Mouse (Mus musculus) stomach, embryonic 15.5 days (tissue): ENCODE results near the gene Gm10563. TPM values are rescaled to one million over a fixed set of nuclear protein-coding genes. Genes with fewer than 3 reads are reported as not detected.
A peak's percentile ranks its signal among the peaks of the same experiment; 100 is the strongest.

Source experiments
- ATAC-seq: fragments of 200-750 bp; cut with Nextera tagmentation; 2 replicates; pipeline ENCODE4 v1.8.0; 2017; ENCODE audit warnings: low read depth, moderate number of reproducible peaks, moderate TSS enrichment; ENCODE audit not compliant: insufficient read depth, low FRiP score
- H3K27ac ChIP-seq: fragments of 300-500 bp; sonication (generic); 2 replicates; pipeline ENCODE4 v1.5.1; 2015; ENCODE audit warnings: mild to moderate bottlenecking, inconsistent platforms
- H3K27me3 ChIP-seq: fragments of 300-500 bp; sonication (generic); replicated peaks from 2 replicates; pipeline ENCODE4 v1.6.1; 2015; ENCODE audit warnings: inconsistent platforms
- H3K36me3 ChIP-seq: fragments of 300-500 bp; sonication (generic); 2 replicates; pipeline ENCODE4 v1.6.1; 2015; ENCODE audit warnings: inconsistent platforms
- H3K4me1 ChIP-seq: fragments of 300-500 bp; sonication (generic); 2 replicates; pipeline ENCODE4 v1.6.1; 2015; ENCODE audit warnings: inconsistent platforms
- H3K4me2 ChIP-seq: fragments of 300-500 bp; sonication (generic); 2 replicates; pipeline ENCODE4 v1.6.1; 2015; ENCODE audit warnings: mild to moderate bottlenecking, inconsistent platforms
- H3K4me3 ChIP-seq: fragments of 300-500 bp; sonication (generic); replicated peaks from 2 replicates; pipeline ENCODE4 v1.5.1; 2015; ENCODE audit warnings: inconsistent platforms
- H3K9ac ChIP-seq: fragments of 300-500 bp; sonication (generic); 2 replicates; pipeline ENCODE4 v1.6.1; 2015; ENCODE audit warnings: inconsistent platforms
- H3K9me3 ChIP-seq: fragments of 300-500 bp; sonication (generic); 2 replicates; pipeline ENCODE4 v1.6.1; 2016; ENCODE audit warnings: inconsistent platforms
- WGBS: fragments of 180-500 bp; shearing (Covaris S2); methylation state at CpG from one replicate; pipeline ENCODE4 v1.1.7; 2015; 5-methylcytosine and 5-hydroxymethylcytosine counted together
- polyA plus RNA-seq: library from polyadenylated mRNA; unstranded; fragments of >200 nt; fragmentation: Nextera tagmentation; extraction: Ambion mirVana; gene quantifications from 2 replicates; pipeline ENCODE4 v1.2.1, GENCODE M21; 2015

The Gm10563 gene
- polyA plus RNA-seq, 1 experiment from 2014 or later, result not detected

DNA sequence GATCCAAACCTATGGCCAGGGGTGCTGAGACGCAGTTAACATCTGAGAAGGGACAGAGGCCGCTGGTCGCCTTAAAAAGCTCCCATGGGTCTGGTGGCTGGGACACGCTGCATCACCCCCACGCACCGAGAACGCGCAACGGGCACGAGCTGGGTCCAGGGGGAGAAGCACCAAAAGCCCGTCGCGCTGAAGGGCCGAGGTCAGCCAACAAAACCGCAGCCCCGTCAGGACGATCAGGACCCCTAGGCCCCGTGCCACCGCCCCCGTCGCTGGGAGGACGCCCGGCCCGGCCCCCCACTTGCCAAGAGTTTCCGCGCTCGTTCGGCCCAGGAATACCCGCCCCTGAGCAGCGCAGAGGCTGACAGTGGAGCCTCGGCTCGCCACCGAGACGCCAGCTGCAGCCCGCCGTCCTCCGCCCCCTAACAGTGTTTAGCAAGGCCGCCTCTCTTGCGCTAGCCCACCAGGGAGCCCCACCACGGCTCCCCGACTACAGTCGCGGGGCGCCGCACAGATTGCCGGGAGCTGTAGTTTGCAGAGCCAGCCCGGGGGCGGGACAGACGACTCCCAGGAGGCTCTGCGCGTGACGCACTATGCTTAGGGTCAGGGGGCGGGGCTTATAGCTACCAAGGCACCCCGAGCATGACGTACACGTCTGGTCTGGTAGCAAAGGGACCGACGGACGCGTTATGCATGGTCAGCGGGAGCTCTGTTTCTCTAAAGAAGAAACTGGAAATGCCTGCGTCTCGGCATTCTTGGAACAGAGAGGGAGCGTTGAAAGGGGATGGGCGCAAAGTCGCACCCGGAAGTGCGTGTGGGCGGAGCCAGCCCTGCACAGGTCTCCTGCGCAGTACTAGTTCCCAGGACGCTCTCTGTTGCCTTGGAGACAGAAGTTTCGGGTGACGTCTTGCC, 23.7 kb upstream of the Gm10563 start, which contains the start of gene Mib2:
Gene Mib2, minus strand, starts transcription at position 510 of the 909 bp plus-strand sequence.
- Histone ChIP-seq H3K4me3 (peak within 1 kb of the TSS; percentile 76), H3K9ac (peak within 1 kb of the TSS; percentile 82), H3K4me2 (peak within 1 kb of the TSS; percentile 86), H3K36me3 (no peaks in the 10 kb centered on the region), H3K4me1 (peaks cover 5% of the 10 kb centered on the region), H3K9me3 (no peaks in the 10 kb centered on the region), H3K27ac (peak within 1 kb of the TSS; percentile 69), H3K27me3 (no peaks in the 10 kb centered on the region)
- ATAC-seq, result peak; percentile 98
- WGBS, result under 1% methylated on average over 73 of the region's 73 CpGs

DNA sequence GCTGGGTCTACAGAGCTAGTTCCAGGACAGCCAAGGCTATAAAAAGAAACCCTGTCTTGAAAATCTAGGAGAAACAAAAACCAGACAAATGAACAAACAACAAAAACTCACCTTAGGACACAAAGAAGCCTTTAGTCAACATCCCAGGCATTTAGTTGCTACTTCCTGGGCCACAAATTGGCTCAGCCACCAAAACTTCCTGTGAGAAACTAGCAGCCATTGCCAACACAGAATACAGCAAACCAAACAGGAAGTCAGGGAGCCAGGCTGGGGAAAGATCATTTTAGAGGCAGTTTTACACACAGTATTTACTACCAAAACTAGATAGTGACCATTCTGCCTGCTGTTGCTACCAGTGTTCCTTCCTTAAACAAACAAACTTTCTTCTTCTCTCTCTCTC, 21.7 kb upstream of the Gm10563 start:
- Histone ChIP-seq H3K9ac (no peak overlapping the region), H3K36me3 (no peaks in the 10 kb centered on the region), H3K27me3 (no peaks in the 10 kb centered on the region), H3K4me3 (no peak overlapping the region), H3K27ac (no peak overlapping the region), H3K4me2 (no peak overlapping the region), H3K4me1 (peaks cover 5% of the 10 kb centered on the region), H3K9me3 (no peaks in the 10 kb centered on the region)
- ATAC-seq, result no peak

DNA sequence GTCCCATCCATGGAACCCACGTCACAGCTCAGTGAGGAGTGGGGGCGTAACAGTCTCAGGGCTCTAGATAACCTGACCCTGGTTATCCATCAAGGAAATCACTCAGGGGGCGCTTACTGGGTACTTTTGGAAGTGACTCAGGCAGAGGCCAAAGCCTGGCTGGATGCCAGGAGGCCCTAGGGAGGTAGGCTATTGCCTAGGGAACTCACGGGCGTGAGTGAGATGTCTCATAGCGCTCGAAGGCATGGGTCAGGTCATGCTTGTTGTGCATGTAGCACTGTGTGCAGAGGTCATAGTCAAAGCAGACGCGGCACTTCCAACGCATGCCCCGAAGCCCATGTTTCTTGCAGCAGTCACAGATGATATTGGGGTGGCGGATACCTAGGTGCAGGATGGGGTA, 15.4 kb upstream of the Gm10563 start:
- WGBS, result 70% methylated on average over 12 of the region's 12 CpGs
- Histone ChIP-seq H3K4me2 (no peak overlapping the region), H3K4me1 (0 out of 2 replicates have a peak, but pooled peaks cover 3% of the 10 kb centered on the region), H3K36me3 (0 out of 2 replicates have a peak, but pooled peaks cover 18% of the 10 kb centered on the region), H3K9ac (no peak overlapping the region), H3K27me3 (no peaks in the 10 kb centered on the region), H3K9me3 (no peaks in the 10 kb centered on the region), H3K27ac (no peak overlapping the region), H3K4me3 (no peak overlapping the region)
- ATAC-seq, result no peak

DNA sequence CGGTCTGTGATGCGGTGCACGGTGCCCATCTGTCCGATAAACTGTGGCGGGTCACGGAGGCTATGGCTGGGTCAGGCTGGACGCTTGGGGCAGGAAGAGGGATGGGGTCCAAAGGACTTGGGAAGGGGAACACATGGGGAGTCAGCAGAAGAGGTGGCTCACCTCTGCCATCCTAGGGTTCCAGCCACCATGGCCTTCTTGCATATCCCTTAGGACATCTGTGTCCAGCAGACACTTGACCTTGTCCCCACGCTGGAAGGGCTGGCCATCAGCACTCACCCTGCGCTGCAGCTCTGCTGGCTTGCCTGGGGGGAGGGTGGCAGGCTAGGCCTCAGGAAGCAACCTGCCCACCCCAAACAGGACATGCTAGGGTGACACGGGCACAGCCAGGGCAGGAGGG, 13.8 kb upstream of the Gm10563 start:
- Histone ChIP-seq H3K4me3 (no peak overlapping the region), H3K27ac (no peak overlapping the region), H3K27me3 (0 out of 2 replicates have a peak, but pooled peaks cover 3% of the 10 kb centered on the region), H3K9ac (no peak overlapping the region), H3K4me1 (peaks cover 14% of the 10 kb centered on the region), H3K4me2 (no peak overlapping the region), H3K36me3 (0 out of 2 replicates have a peak, but pooled peaks cover 18% of the 10 kb centered on the region), H3K9me3 (no peaks in the 10 kb centered on the region)
- no peak for ATAC-seq
- WGBS, result 90% methylated on average over 10 of the region's 10 CpGs

DNA sequence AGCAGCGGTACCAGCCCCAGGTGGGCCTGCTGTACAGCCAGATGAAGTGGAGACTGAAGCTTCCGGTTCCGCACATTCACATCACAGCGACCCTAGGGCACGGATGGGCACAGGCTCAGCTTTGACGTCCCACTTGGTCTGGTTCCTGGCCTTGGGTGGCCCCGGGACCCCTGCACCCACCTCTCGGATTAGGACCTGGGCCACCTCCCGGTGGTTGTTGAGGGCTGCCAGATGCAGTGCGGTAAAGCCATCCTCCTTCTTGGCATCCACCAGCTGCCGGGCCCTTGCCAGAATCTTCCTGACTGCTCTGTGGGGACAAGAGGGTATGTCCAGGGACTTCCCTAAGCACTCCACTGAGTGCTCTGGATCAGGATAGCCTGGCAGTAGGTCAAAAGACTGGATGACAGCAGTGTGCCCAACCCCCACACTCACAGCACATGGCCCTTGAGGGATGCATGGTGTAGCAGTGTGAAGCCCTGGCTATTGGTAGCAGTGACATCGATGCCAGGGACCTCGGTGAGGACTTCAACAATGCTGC, 11.1 kb upstream of the Gm10563 start:
- Histone ChIP-seq H3K36me3 (0 out of 2 replicates have a peak, but pooled peaks cover 18% of the 10 kb centered on the region), H3K27ac (no peak overlapping the region), H3K9me3 (no peaks in the 10 kb centered on the region), H3K4me1 (peaks cover 34% of the 10 kb centered on the region), H3K4me3 (no peak overlapping the region), H3K9ac (no peak overlapping the region), H3K27me3 (peaks cover 18% of the 10 kb centered on the region; the same call in 1 of the 2 replicates), H3K4me2 (no peak overlapping the region)
- no peak for ATAC-seq
- WGBS, result 96% methylated on average over 13 of the region's 13 CpGs

DNA sequence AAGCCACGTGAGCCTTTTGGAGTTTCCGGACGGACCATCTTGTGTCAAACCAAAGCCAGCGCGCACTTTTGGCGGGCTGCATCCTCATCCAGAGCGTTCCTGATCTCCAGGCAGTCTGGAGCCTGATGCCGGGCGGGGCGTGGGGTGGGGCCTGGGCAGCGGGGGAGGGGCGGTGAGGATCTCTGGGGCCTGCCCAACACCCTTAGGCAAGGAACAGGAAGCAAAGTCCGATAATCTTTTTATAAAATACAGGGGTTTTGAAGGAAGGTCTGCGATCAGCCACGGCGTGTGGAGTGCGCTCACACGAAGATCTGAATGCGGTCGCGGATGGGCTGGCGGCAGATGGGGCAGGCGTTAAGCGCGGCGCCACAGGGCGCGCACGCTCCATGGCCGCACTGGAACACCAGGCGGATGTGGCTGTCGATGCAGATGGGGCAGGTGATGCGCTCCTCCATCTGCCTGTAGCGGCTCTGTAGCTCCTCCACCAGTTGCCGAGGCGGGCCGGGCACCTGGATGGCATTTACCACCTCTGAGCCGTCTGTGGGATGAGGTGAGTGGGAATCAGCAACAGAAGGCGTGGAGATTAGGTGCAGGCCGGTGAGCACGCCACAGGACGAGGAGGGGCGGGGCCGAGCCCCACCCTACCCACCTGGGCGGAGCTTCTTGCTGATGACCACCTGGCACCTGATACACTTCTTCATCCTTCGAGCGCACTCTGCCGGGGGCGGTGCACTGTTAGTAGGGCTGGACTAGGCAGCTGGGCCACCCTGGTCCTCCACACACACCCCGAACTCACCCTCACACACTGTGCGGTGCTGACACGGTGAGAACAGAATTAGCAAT, 9.5 kb upstream of the Gm10563 start:
- Histone ChIP-seq H3K27ac (peak overlapping the region; percentile 55; the same call in 1 of the 2 replicates), H3K4me3 (peak overlapping the region; percentile 47), H3K27me3 (peaks cover 18% of the 10 kb centered on the region; the same call in 1 of the 2 replicates), H3K4me1 (peaks cover 36% of the 10 kb centered on the region), H3K9me3 (no peaks in the 10 kb centered on the region), H3K9ac (peak overlapping the region; percentile 26; the same call in 1 of the 2 replicates), H3K36me3 (peaks cover 30% of the 10 kb centered on the region), H3K4me2 (peak overlapping the region; percentile 89)
- peak; percentile 47 for ATAC-seq
- 4% methylated on average over 52 of the region's 52 CpGs for WGBS

DNA sequence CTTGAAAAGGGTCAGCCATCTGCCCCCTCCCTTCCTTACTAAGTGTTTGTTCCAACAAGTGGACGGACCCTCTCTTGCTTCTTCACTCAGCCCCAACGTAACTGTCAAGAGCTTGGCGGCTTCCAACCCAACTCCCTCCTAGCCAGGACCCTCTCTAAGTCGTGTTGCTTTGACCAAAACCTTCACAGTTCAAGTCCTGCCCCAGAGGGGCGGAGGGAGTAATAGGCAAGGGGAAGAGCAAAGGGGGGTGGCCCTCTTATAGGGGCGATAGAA, 8.9 kb upstream of the Gm10563 start:
- ATAC-seq, result no peak
- Histone ChIP-seq H3K4me2 (peak overlapping the region; percentile 89), H3K36me3 (peaks cover 33% of the 10 kb centered on the region), H3K9me3 (no peaks in the 10 kb centered on the region), H3K4me1 (peaks cover 36% of the 10 kb centered on the region), H3K4me3 (peak overlapping the region; percentile 47), H3K27ac (no peak overlapping the region), H3K27me3 (peaks cover 18% of the 10 kb centered on the region; the same call in 1 of the 2 replicates), H3K9ac (no peak overlapping the region)
- 5% methylated on average over 6 of the region's 6 CpGs for WGBS

DNA sequence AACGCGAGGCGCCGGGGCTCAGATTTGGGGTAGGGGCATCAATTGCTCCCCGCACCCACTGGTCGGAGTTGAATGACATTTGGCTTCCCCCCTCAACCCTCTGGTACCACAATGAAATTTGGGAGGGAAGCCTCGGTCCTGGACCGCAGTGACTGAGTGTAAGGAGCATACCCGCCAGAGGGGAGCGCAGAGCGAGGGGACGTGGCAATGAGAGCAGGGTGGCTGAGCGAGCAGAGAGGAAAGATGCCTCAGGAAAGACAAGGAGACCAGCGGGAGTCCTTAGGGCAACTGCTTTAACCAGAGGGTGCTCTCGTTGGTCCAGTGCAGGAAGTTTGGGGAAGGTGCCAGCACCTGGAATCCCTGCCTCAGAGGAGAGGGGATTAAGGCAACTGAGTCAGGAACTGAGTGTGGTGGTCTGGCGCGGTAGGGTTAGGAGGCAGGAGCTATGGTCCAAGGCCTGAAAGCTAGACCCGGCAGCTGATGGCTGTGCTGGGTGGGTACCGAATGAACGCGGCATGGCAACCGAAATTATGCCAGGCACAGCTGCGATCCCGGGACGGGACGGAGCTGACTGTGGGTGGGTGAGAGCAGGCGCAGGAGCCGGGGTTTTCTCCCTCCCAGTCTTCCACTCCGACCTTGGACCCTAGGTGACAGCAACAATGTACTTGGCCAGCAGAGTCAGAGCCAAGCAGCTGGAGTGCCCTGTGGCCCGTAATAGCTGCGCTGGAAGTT, 8.4 kb upstream of the Gm10563 start:
- H3K27ac ChIP-seq, result peak overlapping the region; percentile 67; the same call in 1 of the 2 replicates
- peak overlapping the region; percentile 89 for H3K4me2 ChIP-seq
- peaks cover 38% of the 10 kb centered on the region for H3K36me3 ChIP-seq
- peak overlapping the region; percentile 47 for H3K4me3 ChIP-seq
- no peaks in the 10 kb centered on the region for H3K9me3 ChIP-seq
- 3% methylated on average over 31 of the region's 31 CpGs for WGBS
- H3K4me1 ChIP-seq, result peaks cover 36% of the 10 kb centered on the region
- no peak for ATAC-seq
- peaks cover 18% of the 10 kb centered on the region; the same call in 1 of the 2 replicates for H3K27me3 ChIP-seq
- H3K9ac ChIP-seq, result peak overlapping the region; percentile 50; the same call in 1 of the 2 replicates

DNA sequence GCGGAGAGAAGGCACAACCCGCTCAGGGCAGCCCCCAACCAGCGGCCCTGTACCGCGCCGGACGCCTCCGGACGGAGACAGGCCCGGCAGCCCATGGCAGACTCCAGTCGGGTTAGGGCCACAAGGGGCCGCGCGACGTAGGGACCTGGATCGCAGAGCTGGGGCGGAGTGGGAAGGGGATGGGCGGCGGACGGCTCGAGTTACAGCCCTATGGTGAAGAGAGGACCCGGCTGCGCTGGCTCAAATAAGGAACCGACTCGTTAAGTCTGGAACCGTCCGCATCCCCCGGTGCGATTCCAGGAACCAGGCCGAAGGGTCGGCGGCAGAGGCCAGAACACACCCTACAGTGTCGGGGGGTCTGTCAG, 7.9 kb upstream of the Gm10563 start, which contains the start of gene Mmp23:
Gene Mmp23, minus strand, starts transcription at position 299 of the 365 bp plus-strand sequence.
- peaks cover 39% of the 10 kb centered on the region for H3K36me3 ChIP-seq
- peak within 1 kb of the TSS; percentile 67; the same call in 1 of the 2 replicates for H3K27ac ChIP-seq
- H3K9me3 ChIP-seq, result no peaks in the 10 kb centered on the region
- ATAC-seq, result peak; percentile 29
- H3K4me1 ChIP-seq, result peaks cover 36% of the 10 kb centered on the region
- H3K27me3 ChIP-seq, result peaks cover 18% of the 10 kb centered on the region; the same call in 1 of the 2 replicates
- H3K4me2 ChIP-seq, result peak within 1 kb of the TSS; percentile 89
- peak within 1 kb of the TSS; percentile 47 for H3K4me3 ChIP-seq
- peak within 1 kb of the TSS; percentile 50 for H3K9ac ChIP-seq
- WGBS, result under 1% methylated on average over 33 of the region's 33 CpGs

DNA sequence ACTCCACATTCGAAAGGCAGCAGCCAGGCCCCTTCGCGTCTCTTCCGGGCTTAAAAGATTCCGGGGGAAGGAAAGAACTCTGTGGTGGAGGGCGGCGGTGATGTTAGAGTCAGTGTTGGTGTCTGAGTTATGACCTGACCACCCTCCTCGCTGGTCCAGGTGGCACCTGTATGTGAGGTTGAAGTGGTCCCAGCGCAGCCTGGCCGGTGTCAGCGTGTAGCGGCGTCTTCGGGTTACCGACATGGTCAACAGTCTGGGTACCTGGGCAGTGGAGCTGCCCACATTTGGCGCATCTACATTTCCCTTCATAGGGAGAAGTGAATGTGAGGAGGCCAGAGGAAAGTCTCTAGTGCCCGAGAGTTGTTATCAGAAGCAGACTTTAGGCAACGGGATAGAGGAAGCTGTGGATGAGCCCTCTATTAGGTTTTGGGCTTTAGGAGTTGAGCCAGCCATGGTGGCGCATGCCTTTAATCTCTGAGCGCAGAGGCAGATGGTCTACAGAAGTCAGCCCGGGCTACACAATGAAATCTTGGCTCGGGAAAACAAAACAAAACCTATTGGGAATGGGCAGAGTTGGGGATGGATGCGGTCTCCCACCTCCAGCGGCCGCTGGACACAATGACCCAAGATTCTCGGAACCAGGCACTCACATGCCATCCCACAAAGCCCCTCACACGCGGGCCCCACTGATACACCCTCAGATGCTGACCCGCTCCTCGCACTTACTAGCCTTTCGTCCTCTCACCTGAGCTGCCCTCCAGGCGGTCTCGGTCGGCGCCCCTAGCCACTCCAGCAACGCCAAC, 7.3 kb upstream of the Gm10563 start:
- H3K4me2 ChIP-seq, result peak overlapping the region; percentile 89
- peaks cover 42% of the 10 kb centered on the region for H3K36me3 ChIP-seq
- peak overlapping the region; percentile 47 for H3K4me3 ChIP-seq
- H3K27ac ChIP-seq, result peak overlapping the region; percentile 67; the same call in 1 of the 2 replicates
- no peak for ATAC-seq
- no peaks in the 10 kb centered on the region for H3K9me3 ChIP-seq
- 26% methylated on average over 36 of the region's 36 CpGs for WGBS
- peaks cover 18% of the 10 kb centered on the region; the same call in 1 of the 2 replicates for H3K27me3 ChIP-seq
- peaks cover 36% of the 10 kb centered on the region for H3K4me1 ChIP-seq
- H3K9ac ChIP-seq, result peak overlapping the region; percentile 50
